Mouse (Mus musculus): Measurements from ENCODE around the gene Egfr.

- no peak for TF ChIP-seq CEBPB (IDR thresholded peaks at IDR 0.05; ENCODE audit: insufficient read depth, poor library complexity, severe bottlenecking)
- no peak for TF ChIP-seq POLR2A (IDR thresholded peaks at IDR 0.05; ENCODE audit: insufficient read length, low read depth)
- no peak for TF ChIP-seq MYOD1 (IDR thresholded peaks at IDR 0.05; ENCODE audit: control insufficient read depth in 1 of 3, insufficient read length in 2 of 3, low read depth in 2 of 3)
- TF ChIP-seq REST (IDR thresholded peaks at IDR 0.05; ENCODE audit: insufficient read depth, insufficient read length), result no peak
- TF ChIP-seq E2F4 (IDR thresholded peaks at IDR 0.05; ENCODE audit: insufficient read depth), result no peak
These were observed 43.0 kb downstream of the Egfr start for GRCm38 (mm10) chr11:16795012-16795411.

Measured in myocyte (in vitro differentiated cells).